Mouse (Mus musculus): ENCODE measurements around the gene Rbm10.

DNA sequence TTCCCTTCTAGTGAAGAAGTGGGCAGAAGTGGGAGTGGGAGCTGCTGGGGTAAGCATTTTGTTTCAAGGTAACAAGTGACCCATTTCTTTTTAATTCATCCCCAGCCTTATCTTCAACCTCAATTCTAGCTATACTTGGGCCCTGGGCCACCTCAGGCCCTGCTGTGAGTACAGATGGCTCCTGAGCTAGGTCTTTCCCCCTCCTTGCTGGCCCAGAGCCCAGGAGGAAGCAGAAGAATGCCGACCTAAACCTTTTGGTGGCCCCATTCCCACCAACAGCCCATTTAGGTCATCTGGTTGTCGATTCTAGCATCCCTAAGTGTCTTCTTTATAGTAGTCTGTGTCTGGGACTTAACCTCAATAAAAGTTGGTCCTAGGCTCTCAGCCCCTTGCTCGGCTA, 74.3 kb downstream of the Rbm10 start:
- TF ChIP-seq CTCF (IDR thresholded peaks at IDR 0.05; ENCODE audit: low read depth), result no peak
- no peak for TF ChIP-seq EP300 (optimal IDR thresholded peaks at IDR 0.05)
